Mouse (Mus musculus) ES-E14 (cell line): ENCODE measurements at regions not wholly inside any gene's neighbourhood (a gene's known extent, or its start where the extent isn't known, plus 50 kb on each side); places are given as distances from the start of the nearest gene placed in this dataset.
A peak's percentile ranks its signal among the peaks of the same experiment; 100 is the strongest.

Experiments
- DNase-seq: peaks from one replicate; pipeline ENCODE4 v3.0.0-alpha.2; 2013; ENCODE audit warnings: low read depth, low spot score
- H3K27ac ChIP-seq: 2 replicates; pipeline ENCODE4 v1.5.1; 2012; ENCODE audit warnings: low read depth, mild to moderate bottlenecking, low read length, moderate library complexity, mixed read lengths; ENCODE audit not compliant: poor library complexity, insufficient read depth, severe bottlenecking
- H3K36me3 ChIP-seq: 2 replicates; pipeline ENCODE4 v1.6.1; 2012; ENCODE audit warnings: mild to moderate bottlenecking, low read length, moderate library complexity, mixed read lengths; ENCODE audit not compliant: control insufficient read depth, poor library complexity, insufficient read depth, severe bottlenecking
- H3K4me1 ChIP-seq, 2 experiments: fragments of 150-350 bp in 1 of 2; sonication (generic) in 1 of 2; 2 replicates each; pipeline ENCODE4 v1.6.1; 2012; ENCODE audit warnings: low read length in 2 of 2, mild to moderate bottlenecking in 1 of 2, mixed read lengths in 1 of 2; ENCODE audit not compliant: control insufficient read depth in 2 of 2, insufficient read depth in 2 of 2, poor library complexity in 1 of 2
- H3K4me3 ChIP-seq, 2 experiments: fragments of 150-350 bp in 1 of 2; sonication (generic) in 1 of 2; 2 replicates each; pipeline ENCODE4 v1.5.1; 2012; ENCODE audit warnings: low read length in 2 of 2, low read depth in 1 of 2, mild to moderate bottlenecking in 1 of 2, mixed read lengths in 1 of 2; ENCODE audit not compliant: insufficient read depth in 1 of 2, poor library complexity in 1 of 2, severe bottlenecking in 1 of 2
- H3K9ac ChIP-seq: 2 replicates; pipeline ENCODE4 v1.6.1; 2012; ENCODE audit warnings: low read depth, mild to moderate bottlenecking, low read length, mixed read lengths; ENCODE audit not compliant: poor library complexity, insufficient read depth, severe bottlenecking
- H3K9me3 ChIP-seq: fragments of 150-350 bp; sonication (generic); 2 replicates; pipeline ENCODE4 v1.6.1; 2012; ENCODE audit warnings: low read depth, mild to moderate bottlenecking, low read length; ENCODE audit not compliant: control insufficient read depth, insufficient read depth
- CHD2 ChIP-seq: IDR thresholded peaks from 2 replicates; pipeline ENCODE4 v1.6.1; 2014; ENCODE audit warnings: mild to moderate bottlenecking, low read depth, low read length, inconsistent platforms
- HCFC1 ChIP-seq: IDR thresholded peaks from 2 replicates; pipeline ENCODE4 v1.6.1; 2012; ENCODE audit warnings: low read length, inconsistent platforms, borderline replicate concordance; ENCODE audit not compliant: insufficient read depth
- MAFK ChIP-seq: IDR thresholded peaks from 2 replicates; pipeline ENCODE4 v1.6.1; 2014; ENCODE audit warnings: mild to moderate bottlenecking, low read depth, low read length, inconsistent platforms; ENCODE audit not compliant: insufficient read depth
- ZC3H11A ChIP-seq: IDR thresholded peaks from 2 replicates; pipeline ENCODE4 v1.6.1; 2012; ENCODE audit warnings: low read depth, mild to moderate bottlenecking, inconsistent platforms, low read length, borderline replicate concordance
- ZNF384 ChIP-seq: IDR thresholded peaks from 2 replicates; pipeline ENCODE4 v1.6.1; 2012; ENCODE audit warnings: low read depth, low read length, inconsistent platforms
- in situ Hi-C, 2 experiments: fragments of 600-800 bp; cut with MboI; formaldehyde crosslinking; loops; one replicate each; pipeline ENCODE4 v1.15.1; 2025; ENCODE audit warnings: low sequenced_read_pairs in 2 of 2, inconsistent platforms in 1 of 2; ENCODE audit not compliant: unreplicated experiment in 2 of 2

DNA sequence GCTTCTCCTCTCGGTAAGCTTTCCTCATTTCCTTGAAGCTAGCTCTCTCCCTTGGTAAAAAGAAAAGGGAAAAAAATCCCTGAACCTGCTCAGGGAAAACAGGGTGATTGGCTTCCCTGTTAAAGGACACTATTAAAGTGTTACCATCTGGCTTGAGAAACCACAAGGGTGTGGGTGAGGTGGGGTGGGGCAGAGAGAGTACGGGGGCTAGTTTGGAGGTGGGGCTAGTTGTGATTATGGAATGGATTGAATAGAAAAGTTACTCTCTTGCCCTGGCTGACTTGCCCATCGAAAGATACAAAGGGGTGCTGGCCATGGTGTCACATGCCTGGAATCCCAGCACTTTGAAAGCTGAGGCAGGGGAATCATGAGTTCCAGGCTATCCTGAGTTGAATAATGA, 94.2 kb upstream of the Arhgap32 start:
- H3K27ac ChIP-seq, result no peak overlapping the region
- TF ChIP-seq CHD2 (no peak), HCFC1 (no peak), ZNF384 (no peak), ZC3H11A (no peak), MAFK (no peak)
- peaks cover 3 to 9% of the 10 kb centered on the region in 2 experiments; a peak in 2 of 4 replicates for H3K4me1 ChIP-seq
- H3K9ac ChIP-seq, result no peak overlapping the region
- H3K4me3 ChIP-seq, result no peak overlapping the region
- H3K36me3 ChIP-seq, result no peaks in the 10 kb centered on the region
- in situ Hi-C loops, result no loop called here
- no peak for DNase-seq
- H3K9me3 ChIP-seq, result no peaks in the 10 kb centered on the region

DNA sequence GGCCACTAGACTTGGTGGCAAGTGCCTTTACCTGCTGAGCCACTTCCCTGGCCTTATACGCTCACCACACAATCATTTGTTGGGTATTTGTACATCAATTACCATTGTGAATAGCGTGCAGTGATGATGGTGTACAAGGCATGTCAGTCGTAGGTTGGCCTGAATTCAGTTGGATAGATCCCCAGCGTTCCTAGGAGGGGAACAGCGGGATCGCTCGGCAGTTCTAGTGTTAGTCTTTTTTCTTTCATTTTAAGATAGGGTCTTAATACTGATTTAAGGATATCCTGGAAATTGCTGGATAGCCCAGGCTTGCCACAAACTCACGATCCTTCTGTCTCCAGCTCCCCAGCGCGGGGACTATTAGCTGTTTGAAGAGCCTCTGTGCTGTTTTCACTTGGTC, 92.9 kb upstream of the Arhgap32 start:
- H3K9ac ChIP-seq, result no peak overlapping the region
- H3K4me1 ChIP-seq, result peaks cover 5 to 13% of the 10 kb centered on the region in 2 experiments; a peak in 2 of 4 replicates
- no peak overlapping the region for H3K27ac ChIP-seq
- no peak overlapping the region for H3K4me3 ChIP-seq
- DNase-seq, result no peak
- in situ Hi-C loops, result no loop called here
- no peaks in the 10 kb centered on the region for H3K9me3 ChIP-seq
- TF ChIP-seq ZC3H11A (no peak), CHD2 (no peak), HCFC1 (no peak), ZNF384 (no peak), MAFK (no peak)
- no peaks in the 10 kb centered on the region for H3K36me3 ChIP-seq

DNA sequence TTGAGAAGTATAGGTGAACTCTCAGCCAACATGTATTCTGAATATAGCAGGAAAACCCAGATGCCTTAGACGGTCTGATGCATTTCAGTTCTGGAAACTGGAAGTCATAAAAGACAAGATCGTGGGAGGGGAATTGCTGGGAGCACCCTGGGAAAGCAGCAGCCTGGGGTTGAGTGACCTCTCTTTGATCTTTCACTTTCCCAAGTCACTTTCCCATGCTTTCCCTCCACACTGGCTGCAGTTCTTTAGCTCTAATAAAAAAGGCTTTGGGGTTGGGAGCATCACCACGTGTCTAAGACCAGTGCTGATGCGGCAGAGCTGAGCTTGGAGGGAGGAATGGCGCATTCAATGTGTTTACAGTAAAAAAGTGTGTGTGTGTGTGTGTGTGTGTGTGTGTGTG, 91.2 kb upstream of the Arhgap32 start:
- TF ChIP-seq HCFC1 (no peak), CHD2 (no peak), MAFK (no peak), ZNF384 (no peak), ZC3H11A (no peak)
- Histone ChIP-seq H3K9ac (no peak overlapping the region), H3K27ac (no peak overlapping the region), H3K36me3 (no peaks in the 10 kb centered on the region), H3K4me1 (peaks cover 8 to 16% of the 10 kb centered on the region in 2 experiments), H3K4me3 (no peak overlapping the region), H3K9me3 (no peaks in the 10 kb centered on the region)
- no peak for DNase-seq
- in situ Hi-C loops, result no loop called here

GRCm38 (mm10) chr9:32027962-32028361, 88.0 kb upstream of the Arhgap32 start:
- H3K9ac ChIP-seq, result no peak overlapping the region
- H3K36me3 ChIP-seq, result no peaks in the 10 kb centered on the region
- no peak for TF ChIP-seq MAFK
- TF ChIP-seq HCFC1, result no peak
- no peak for TF ChIP-seq ZNF384
- no peak for TF ChIP-seq ZC3H11A
- no peak for TF ChIP-seq CHD2
- no peaks in the 10 kb centered on the region for H3K9me3 ChIP-seq
- peaks cover 8 to 14% of the 10 kb centered on the region in 2 experiments; a peak in 3 of 4 replicates for H3K4me1 ChIP-seq
- in situ Hi-C loops, result no loop called here
- H3K4me3 ChIP-seq, result peak overlapping the region; percentile 14 to 16
- DNase-seq, result peak; percentile 80
- no peak overlapping the region; the same call in 1 of the 2 replicates for H3K27ac ChIP-seq

DNA sequence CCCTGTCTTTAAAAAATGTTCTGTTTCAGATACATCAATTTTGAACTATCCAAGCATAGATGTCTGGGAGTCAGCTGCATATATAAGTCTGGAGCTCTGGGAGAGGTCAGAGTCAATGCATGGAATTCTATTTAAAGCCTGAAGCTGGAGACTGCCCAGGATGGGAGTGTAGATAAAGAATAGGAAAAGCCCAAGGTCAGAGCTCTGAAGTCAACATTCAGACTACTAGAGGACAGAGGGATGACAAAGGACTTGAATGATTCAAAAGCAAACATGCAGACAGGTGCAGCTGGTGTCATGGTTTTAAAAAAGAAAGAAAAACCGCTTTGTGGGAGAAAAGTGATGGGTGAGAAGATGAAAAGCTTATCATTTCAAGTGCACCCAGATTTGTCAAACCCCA, 86.9 kb upstream of the Arhgap32 start:
- Histone ChIP-seq H3K4me1 (peaks cover 8 to 14% of the 10 kb centered on the region in 2 experiments; a peak in 3 of 4 replicates), H3K27ac (no peak overlapping the region), H3K36me3 (no peaks in the 10 kb centered on the region), H3K9ac (no peak overlapping the region), H3K4me3 (no peak overlapping the region), H3K9me3 (no peaks in the 10 kb centered on the region)
- no peak for DNase-seq
- no peak for TF ChIP-seq ZC3H11A
- no peak for TF ChIP-seq CHD2
- no peak for TF ChIP-seq HCFC1
- no peak for TF ChIP-seq MAFK
- no peak for TF ChIP-seq ZNF384
- in situ Hi-C loops, result no loop called here
